7 mouse cellular contexts compared by ENCODE assay signal in genomic region chr11:4949256-4950044, GRCm38 (mm10). TPM values are rescaled to one million over a fixed set of nuclear protein-coding genes. Genes with fewer than 3 reads are reported as not detected.
A peak's percentile ranks its signal among the peaks of the same experiment; 100 is the strongest.
DNase-seq lines count a peak whose midpoint lies in the region; ATAC-seq lines count a peak whose summit lies in the region.

No protein-coding gene starts in this region.

- peaks cover 30% of the 10 kb centered on the region for H3K4me1 ChIP-seq in hindbrain, embryonic 10.5 days (replicated peaks)
- peaks cover 6% of the 10 kb centered on the region for H3K4me1 ChIP-seq in limb, embryonic 11.5 days (ENCODE audit: control insufficient read depth, insufficient read depth, low read length)

- no peak overlapping the region for H3K4me2 ChIP-seq in limb, embryonic 11.5 days (ENCODE audit: low read depth, severe bottlenecking)

- H3K27me3 ChIP-seq in hindbrain, embryonic 10.5 days (ENCODE audit: insufficient read depth, poor library complexity, severe bottlenecking): peaks cover 100% of the 10 kb centered on the region
- peaks cover 93% of the 10 kb centered on the region for H3K27me3 ChIP-seq in limb, embryonic 11.5 days (ENCODE audit: control insufficient read depth, insufficient read depth, low read length)

- 0 out of 2 replicates have a peak, but pooled peaks have one; percentile 8 for ATAC-seq in common myeloid progenitor, adult 5-6 weeks (replicated peaks; ENCODE audit: low read depth, poor library complexity, severe bottlenecking)
- no peak for ATAC-seq in limb, embryonic 11.5 days (ENCODE audit: insufficient number of reproducible peaks, low FRiP score, low TSS enrichment, low read depth)

- DNase-seq in ovary, postnatal 10 days (ENCODE audit: low spot score): peak; percentile 44
- no peak for DNase-seq in ovary, adult 18-20 months (ENCODE audit: low spot score)
- DNase-seq in hindbrain, embryonic 10.5 days (ENCODE audit: low spot score): peak; percentile 80
- DNase-seq in limb, embryonic 11.5 days (ENCODE audit: low spot score): peak; percentile 92
- DNase-seq in neural tube, embryonic 10.5 days (ENCODE audit: extremely low spot score, low spot score): peak; percentile 90
- DNase-seq in spleen, postnatal 14 days (ENCODE audit: low spot score in 2 of 2): no peak

- H3K9me3 ChIP-seq in hindbrain, embryonic 10.5 days: no peaks in the 10 kb centered on the region
- no peaks in the 10 kb centered on the region for H3K9me3 ChIP-seq in limb, embryonic 11.5 days (ENCODE audit: control insufficient read depth, low read length)

- H3K27ac ChIP-seq in hindbrain, embryonic 10.5 days: no peak overlapping the region
- H3K27ac ChIP-seq in limb, embryonic 11.5 days (replicated peaks; ENCODE audit: low read depth, low read length): no peak overlapping the region

- no peak overlapping the region for H3K4me3 ChIP-seq in hindbrain, embryonic 10.5 days
- no peak overlapping the region for H3K4me3 ChIP-seq in limb, embryonic 11.5 days (ENCODE audit: low read depth, low read length)

- H3K36me3 ChIP-seq in hindbrain, embryonic 10.5 days: no peaks in the 10 kb centered on the region
- H3K36me3 ChIP-seq in limb, embryonic 11.5 days (ENCODE audit: control insufficient read depth, insufficient read depth, low read length): no peaks in the 10 kb centered on the region

- WGBS in hindbrain, embryonic 10.5 days: 5% methylated on average over 23 of the region's 23 CpGs
- WGBS in limb, embryonic 11.5 days: 5% methylated on average over 23 of the region's 23 CpGs

- H3K9ac ChIP-seq in limb, embryonic 11.5 days (ENCODE audit: low read length): no peak overlapping the region

RNA-seq across cellular contexts. Expression of gene Nefh, which starts 1.6 kb away (rescaled TPM):
- total RNA-seq in common myeloid progenitor, adult 5-6 weeks (2017): 12.6 and 16.7 TPM in 2 replicates
- 0.29 and 0.44 TPM in 2 replicates for polyA plus RNA-seq in hindbrain, embryonic 10.5 days (2016; fragmentation: Nextera tagmentation; extraction: Ambion mirVana)
- 0.08 TPM in 1 of 2 replicates, not detected in the other for polyA plus RNA-seq in limb, embryonic 11.5 days (2014; fragmentation: Nextera tagmentation; extraction: Ambion mirVana)

RNA-seq across cellular contexts. Expression of gene Ap1b1, which starts 37.2 kb away (rescaled TPM):
- 69.1 and 72.2 TPM in 2 replicates for total RNA-seq in common myeloid progenitor, adult 5-6 weeks (2017)
- polyA plus RNA-seq in hindbrain, embryonic 10.5 days (2016; fragmentation: Nextera tagmentation; extraction: Ambion mirVana): 62.6 and 70.3 TPM in 2 replicates
- polyA plus RNA-seq in limb, embryonic 11.5 days (2014; fragmentation: Nextera tagmentation; extraction: Ambion mirVana): 48.9 and 52.2 TPM in 2 replicates

RNA-seq across cellular contexts. Expression of gene Thoc5, which starts 54.3 kb away (rescaled TPM):
- 54.0 and 58.7 TPM in 2 replicates for total RNA-seq in common myeloid progenitor, adult 5-6 weeks (2017)
- polyA plus RNA-seq in hindbrain, embryonic 10.5 days (2016; fragmentation: Nextera tagmentation; extraction: Ambion mirVana): 53.3 and 59.4 TPM in 2 replicates
- 48.8 and 50.6 TPM in 2 replicates for polyA plus RNA-seq in limb, embryonic 11.5 days (2014; fragmentation: Nextera tagmentation; extraction: Ambion mirVana)

Comparison
In these comparisons a context has a peak if more than half of its experiments do, and no peak if none do; other contexts are left out.
1. DNase-seq: peak in ovary, postnatal 10 days (single experiment), hindbrain, embryonic 10.5 days (single experiment), limb, embryonic 11.5 days (single experiment) and neural tube, embryonic 10.5 days (single experiment); none in ovary, adult 18-20 months (single experiment) and spleen, postnatal 14 days (0 of 2).